Mouse (Mus musculus) heart, postnatal 0 days (tissue): ENCODE data around the gene Slc5a3.

Source experiments
- CTCF ChIP-seq: IDR thresholded peaks from 2 replicates; pipeline ENCODE4 v1.5.1; 2016; ENCODE audit warnings: antibody characterized with exemption, control low read depth, low read depth
- EP300 ChIP-seq: IDR thresholded peaks from 2 replicates; pipeline ENCODE4 v1.6.1; 2016; ENCODE audit warnings: antibody characterized with exemption, low read depth

GRCm38 (mm10) chr16:92039966-92040365 is 18.2 kb upstream of the Slc5a3 start:
- TF ChIP-seq CTCF = no peak
- no peak for TF ChIP-seq EP300
